Comparison of ENCODE assay signal across 15 mouse cellular contexts in genomic region chr6:146436916-146437496, GRCm38 (mm10).
DNase-seq lines count a peak whose midpoint lies in the region; ATAC-seq lines count a peak whose summit lies in the region.
"Had no signal": no experiment of that assay in that cellular context is flagged by ENCODE, and none has a peak within 500 bp of the region (broad histone marks: within the 10 kb centered on the region; RNA-seq: fewer than 3 reads in every experiment).

No protein-coding gene starts in this region.

- ATAC-seq in neural tube, embryonic 14.5 days (ENCODE audit: low read depth): peak; percentile 66; the same call in 1 of the 2 replicates
- ATAC-seq in limb, embryonic 11.5 days (ENCODE audit: insufficient number of reproducible peaks, low FRiP score, low TSS enrichment, low read depth): no peak
- no peak for ATAC-seq in liver, embryonic 12.5 days
- ATAC-seq in erythroid progenitor cell, adult 5-6 weeks (replicated peaks; ENCODE audit: low FRiP score, poor library complexity, severe bottlenecking): no peak
- ATAC-seq: intestine, embryonic 15.5 days had no signal

- no peak overlapping the region for H3K9ac ChIP-seq in neural tube, embryonic 14.5 days (replicated peaks; ENCODE audit: low read depth, low read length)
- no peak overlapping the region for H3K9ac ChIP-seq in limb, embryonic 11.5 days (ENCODE audit: low read length)
- no peak overlapping the region for H3K9ac ChIP-seq in liver, embryonic 12.5 days
- H3K9ac ChIP-seq: forebrain, embryonic 12.5 days; intestine, embryonic 15.5 days; limb, embryonic 13.5 days; stomach, embryonic 15.5 days had no signal

- 0 out of 2 replicates have a peak, but pooled peaks cover 3% of the 10 kb centered on the region for H3K4me1 ChIP-seq in neural tube, embryonic 14.5 days (ENCODE audit: control insufficient read depth, insufficient read depth, low read length)
- no peaks in the 10 kb centered on the region for H3K4me1 ChIP-seq in limb, embryonic 11.5 days (ENCODE audit: control insufficient read depth, insufficient read depth, low read length)
- H3K4me1 ChIP-seq in liver, embryonic 12.5 days: no peaks in the 10 kb centered on the region
- H3K4me1 ChIP-seq: intestine, embryonic 15.5 days had no signal

- H3K4me2 ChIP-seq in neural tube, embryonic 14.5 days (ENCODE audit: low read depth, low read length): no peak overlapping the region
- H3K4me2 ChIP-seq in limb, embryonic 11.5 days (ENCODE audit: low read depth, severe bottlenecking): no peak overlapping the region
- H3K4me2 ChIP-seq in liver, embryonic 12.5 days: no peak overlapping the region
- H3K4me2 ChIP-seq: forebrain, embryonic 12.5 days; intestine, embryonic 15.5 days; limb, embryonic 13.5 days; stomach, embryonic 15.5 days had no signal

- H3K27ac ChIP-seq in neural tube, embryonic 14.5 days (ENCODE audit: low read depth, low read length): no peak overlapping the region
- H3K27ac ChIP-seq in limb, embryonic 11.5 days (replicated peaks; ENCODE audit: low read depth, low read length): no peak overlapping the region
- no peak overlapping the region for H3K27ac ChIP-seq in liver, embryonic 12.5 days
- H3K27ac ChIP-seq: forebrain, embryonic 12.5 days; intestine, embryonic 15.5 days; limb, embryonic 13.5 days; stomach, embryonic 15.5 days had no signal

- 47% methylated on average over 12 of the region's 12 CpGs for WGBS in neural tube, embryonic 14.5 days
- WGBS in limb, embryonic 11.5 days: 54% methylated on average over 12 of the region's 12 CpGs
- 55% methylated on average over 12 of the region's 12 CpGs for WGBS in liver, embryonic 12.5 days (ENCODE audit: insufficient replicate concordance)

- no peaks in the 10 kb centered on the region for H3K9me3 ChIP-seq in neural tube, embryonic 14.5 days (ENCODE audit: control insufficient read depth, low read length)
- no peaks in the 10 kb centered on the region for H3K9me3 ChIP-seq in limb, embryonic 11.5 days (ENCODE audit: control insufficient read depth, low read length)
- H3K9me3 ChIP-seq in liver, embryonic 12.5 days (replicated peaks): no peaks in the 10 kb centered on the region
- H3K9me3 ChIP-seq: forebrain, embryonic 12.5 days; G1E; intestine, embryonic 15.5 days; limb, embryonic 13.5 days; stomach, embryonic 15.5 days had no signal

- no peaks in the 10 kb centered on the region for H3K36me3 ChIP-seq in neural tube, embryonic 14.5 days (ENCODE audit: control insufficient read depth, insufficient read depth, low read length)
- H3K36me3 ChIP-seq in limb, embryonic 11.5 days (ENCODE audit: control insufficient read depth, insufficient read depth, low read length): no peaks in the 10 kb centered on the region
- H3K36me3 ChIP-seq in liver, embryonic 12.5 days: no peaks in the 10 kb centered on the region
- H3K36me3 ChIP-seq: forebrain, embryonic 12.5 days; G1E; intestine, embryonic 15.5 days; limb, embryonic 13.5 days; stomach, embryonic 15.5 days had no signal

- no peak overlapping the region for H3K4me3 ChIP-seq in neural tube, embryonic 14.5 days (ENCODE audit: low read depth, low read length)
- no peak overlapping the region for H3K4me3 ChIP-seq in limb, embryonic 11.5 days (ENCODE audit: low read depth, low read length)
- H3K4me3 ChIP-seq in liver, embryonic 12.5 days: no peak overlapping the region
- H3K4me3 ChIP-seq: forebrain, embryonic 12.5 days; intestine, embryonic 15.5 days; limb, embryonic 13.5 days; stomach, embryonic 15.5 days had no signal

- peak; percentile 87 for DNase-seq in heart, adult 11 months
- no peak for DNase-seq in heart, adult 9 months (ENCODE audit: low spot score in 2 of 2)
- DNase-seq in neural tube, embryonic 10.5 days (ENCODE audit: extremely low spot score, low spot score): no peak
- DNase-seq in limb, embryonic 11.5 days (ENCODE audit: low spot score): peak; percentile 57
- DNase-seq in Muller cell, postnatal 12 days (ENCODE audit: inconsistent ontology term): no peak
- DNase-seq: cerebellum, postnatal 36 days; lung, adult 2 months had no signal

- H3K27me3 ChIP-seq in neural tube, embryonic 14.5 days (ENCODE audit: control insufficient read depth, insufficient read depth, low read length): no peaks in the 10 kb centered on the region
- no peaks in the 10 kb centered on the region for H3K27me3 ChIP-seq in limb, embryonic 11.5 days (ENCODE audit: control insufficient read depth, insufficient read depth, low read length)
- peaks cover 22% of the 10 kb centered on the region for H3K27me3 ChIP-seq in liver, embryonic 12.5 days (replicated peaks)
- H3K27me3 ChIP-seq: forebrain, embryonic 12.5 days; intestine, embryonic 15.5 days; stomach, embryonic 15.5 days had no signal

Comparison
In these comparisons a context has a peak if more than half of its experiments do, and no peak if none do; other contexts are left out.
1. DNase-seq: peak in heart, adult 11 months (single experiment) and limb, embryonic 11.5 days (single experiment); none in heart, adult 9 months (0 of 2), neural tube, embryonic 10.5 days (single experiment) and Muller cell, postnatal 12 days (single experiment).